Mouse (Mus musculus): ENCODE measurements around the gene Klf11. TPM values are rescaled to one million over a fixed set of nuclear protein-coding genes. Genes with fewer than 3 reads are reported as not detected.

Klf11 gene
- total and polyA plus RNA-seq, 3 experiments = 7.2 to 9.2 (median 7.3) TPM

GRCm38 (mm10) chr12:24651642-24652342, 718 bp downstream of the Klf11 start (continued):
- TF ChIP-seq ZC3H11A (IDR thresholded peaks at IDR 0.05; ENCODE audit: low read depth, low read length) = no peak
- 0 out of 2 replicates have a peak, but pooled peaks have one; percentile 8 for TF ChIP-seq TCF12 (IDR thresholded peaks at IDR 0.05; ENCODE audit: low read depth, low read length)
- TF ChIP-seq CHD1 (IDR thresholded peaks at IDR 0.05; ENCODE audit: low read depth, low read length) = 0 out of 2 replicates have a peak, but pooled peaks have one; percentile 79
- TF ChIP-seq IRF4 (IDR thresholded peaks at IDR 0.05; ENCODE audit: low read depth, low read length) = no peak; the same call in 1 of the 2 replicates
- peak; percentile 24 for TF ChIP-seq MAX (IDR thresholded peaks at IDR 0.05; ENCODE audit: low read length)
- peak; percentile 86; the same call in 1 of the 2 replicates for TF ChIP-seq MAZ (IDR thresholded peaks at IDR 0.05; ENCODE audit: low read depth, low read length)

DNA sequence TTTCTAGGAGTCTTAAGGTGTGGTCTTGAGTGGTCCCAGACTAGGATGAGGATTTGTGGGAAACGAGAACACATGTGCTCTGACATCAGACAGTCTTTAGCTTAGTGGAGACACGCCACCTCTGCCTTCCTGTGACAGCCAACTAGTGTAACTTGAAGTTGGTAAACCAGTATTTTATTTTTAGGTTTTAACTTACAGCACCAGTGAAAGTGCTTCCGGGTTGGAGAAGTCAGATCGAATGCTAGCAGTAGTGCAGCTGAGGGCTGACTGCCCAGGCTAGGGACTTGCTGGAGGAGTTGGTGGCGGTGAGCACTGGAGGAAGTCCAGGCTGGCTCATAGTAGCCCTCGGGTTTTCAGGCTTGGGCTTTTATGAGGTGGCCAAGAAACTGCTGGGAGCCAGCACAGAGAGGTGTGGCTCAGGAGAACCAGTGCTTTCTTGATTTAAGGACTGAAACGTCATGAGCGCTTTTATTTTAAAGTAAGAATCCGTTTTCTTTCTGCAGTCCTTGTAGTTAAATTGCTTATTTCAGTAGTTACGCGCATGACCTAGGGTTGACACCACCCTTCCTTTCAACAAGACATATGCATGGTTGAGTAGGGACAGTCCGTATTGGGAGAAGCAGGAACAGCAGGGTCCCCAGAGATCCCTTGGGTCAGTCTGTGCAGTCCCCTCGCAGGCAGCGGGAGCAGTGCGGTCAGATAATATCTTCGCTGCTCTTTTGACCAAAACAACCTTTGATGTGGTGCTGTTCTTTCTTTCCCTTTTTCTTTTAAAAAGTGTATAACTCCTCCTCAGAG, 3.2 kb downstream of the Klf11 start:
- peaks cover 30 to 57% of the 10 kb centered on the region in 2 experiments for H3K36me3 ChIP-seq (replicated peaks in 1 of 2; ENCODE audit: control insufficient read depth in 1 of 2, insufficient read depth in 1 of 2, low read length in 1 of 2)
- no peak for DNase-seq (ENCODE audit: extremely low read depth)
- H3K9me3 ChIP-seq (replicated peaks; ENCODE audit: low read length) = no peaks in the 10 kb centered on the region
- in situ Hi-C loops (cut with MboI; ENCODE audit: low pct_ligation_motif_present, low pct_unique_long_range_greater_than_20kb, low sequenced_read_pairs) (no loop called here), dilution Hi-C loops (cut with MboI; ENCODE audit: extremely low pct_ligation_motif_present, extremely low pct_unique_long_range_greater_than_20kb, low sequenced_read_pairs) (no loop called here)
- H3K79me2 ChIP-seq (replicated peaks; ENCODE audit: control insufficient read depth, extremely low read depth, insufficient read depth, poor library complexity, severe bottlenecking) = peaks cover 14% of the 10 kb centered on the region
- peak overlapping the region; percentile 76 for H3K27ac ChIP-seq (ENCODE audit: insufficient read depth, low read depth)
- peak overlapping the region; percentile 14 for H3K4me2 ChIP-seq (ENCODE audit: insufficient read depth, low read depth, poor library complexity, severe bottlenecking)
- peak overlapping the region in 1 of 3 experiments; percentile 1 for H3K4me3 ChIP-seq (replicated peaks in 1 of 3; ENCODE audit: low read depth in 2 of 3, low read length in 2 of 3, poor library complexity in 1 of 3)
- no peaks in the 10 kb centered on the region for H3K27me3 ChIP-seq (replicated peaks)
- H3K4me1 ChIP-seq (ENCODE audit: control insufficient read depth in 1 of 2, insufficient read depth in 2 of 2) = peaks cover 31 to 75% of the 10 kb centered on the region in 2 experiments
- peak overlapping the region; percentile 23 for H3K9ac ChIP-seq (ENCODE audit: insufficient read depth, low read depth)
- TF ChIP-seq SIN3A (IDR thresholded peaks at IDR 0.05; ENCODE audit: low read length) (peak; percentile 63), CHD1 (IDR thresholded peaks at IDR 0.05; ENCODE audit: low read depth, low read length) (no peak), MAFK (IDR thresholded peaks at IDR 0.05; ENCODE audit: insufficient replicate concordance, low read length) (peak; percentile 4; the same call in 1 of the 2 replicates), NELFE (IDR thresholded peaks at IDR 0.05; ENCODE audit: low read depth, low read length) (no peak), ZC3H11A (IDR thresholded peaks at IDR 0.05; ENCODE audit: low read depth, low read length) (no peak), MEF2A (IDR thresholded peaks at IDR 0.05; ENCODE audit: borderline replicate concordance, low read depth, low read length) (peak; percentile 76; the same call in 1 of the 2 replicates), MYC (IDR thresholded peaks at IDR 0.05; ENCODE audit: low read depth, low read length) (no peak), RAD21 (IDR thresholded peaks at IDR 0.05; ENCODE audit: low read depth, low read length) (no peak), RCOR1 (conservative IDR thresholded peaks at IDR 0.05; ENCODE audit: low read depth, low read length) (no peak), ZKSCAN1 (IDR thresholded peaks at IDR 0.05; ENCODE audit: borderline replicate concordance, low read depth, low read length) (no peak), MAX (IDR thresholded peaks at IDR 0.05; ENCODE audit: low read length) (peak; percentile 20; the same call in 1 of the 2 replicates), CTCF (conservative IDR thresholded peaks at IDR 0.05 in 1 of 2, IDR thresholded peaks at IDR 0.05 in 1 of 2; ENCODE audit: low read depth in 2 of 2, low read length in 2 of 2) (no peak), BHLHE40 (IDR thresholded peaks at IDR 0.05; ENCODE audit: low read depth, low read length) (peak; percentile 74), KAT2A (IDR thresholded peaks at IDR 0.05; ENCODE audit: insufficient replicate concordance, low read length) (0 out of 2 replicates have a peak, but pooled peaks have one; percentile 17), SMC3 (IDR thresholded peaks at IDR 0.05; ENCODE audit: low read depth, low read length) (no peak), ZNF384 (IDR thresholded peaks at IDR 0.05; ENCODE audit: low read depth, low read length) (no peak), NRF1 (IDR thresholded peaks at IDR 0.05; ENCODE audit: low read depth, low read length) (peak; percentile 64; the same call in 1 of the 2 replicates), MXI1 (IDR thresholded peaks at IDR 0.05; ENCODE audit: low read depth, low read length) (no peak), POLR2AphosphoS2 (IDR thresholded peaks at IDR 0.05; ENCODE audit: low read depth, low read length) (no peak), EP300 (IDR thresholded peaks at IDR 0.05; ENCODE audit: low read length) (peak; percentile 74), JUN (IDR thresholded peaks at IDR 0.05; ENCODE audit: insufficient read depth, low read depth, low read length) (no peak), CHD2 (IDR thresholded peaks at IDR 0.05; ENCODE audit: low read length) (no peak; the same call in 1 of the 2 replicates), ZMIZ1 (IDR thresholded peaks at IDR 0.05; ENCODE audit: low read depth, low read length) (no peak), HCFC1 (IDR thresholded peaks at IDR 0.05; ENCODE audit: low read depth, low read length) (no peak), MAZ (IDR thresholded peaks at IDR 0.05; ENCODE audit: low read depth, low read length) (no peak; the same call in 1 of the 2 replicates), TBP (conservative IDR thresholded peaks at IDR 0.05; ENCODE audit: low read depth, low read length) (no peak), JUND (conservative IDR thresholded peaks at IDR 0.05; ENCODE audit: low read depth, low read length) (0 out of 2 replicates have a peak, but pooled peaks have one; percentile 34), USF1 (IDR thresholded peaks at IDR 0.05; ENCODE audit: low read depth, low read length) (no peak), IRF4 (IDR thresholded peaks at IDR 0.05; ENCODE audit: low read depth, low read length) (peak; percentile 86), ETS1 (conservative IDR thresholded peaks at IDR 0.05; ENCODE audit: low read depth, low read length) (peak; percentile 78), ELF1 (IDR thresholded peaks at IDR 0.05; ENCODE audit: low read depth, low read length) (peak; percentile 73), USF2 (conservative IDR thresholded peaks at IDR 0.05; ENCODE audit: low read depth, low read length) (no peak)
